Mouse (Mus musculus) left cerebral cortex, adult 18-20 months (tissue): ENCODE results near the gene Pxn. TPM values are rescaled to one million over a fixed set of nuclear protein-coding genes. Genes with fewer than 3 reads are reported as not detected.

ENCODE experiments used
- DNase-seq, 2 experiments: peaks; one replicate each; pipeline ENCODE4 v3.0.0; 2021 to 2022; ENCODE audit warnings: low spot score in 2 of 2, mixed read lengths in 1 of 2
- long read RNA-seq, 2 experiments: library from polyadenylated mRNA; stranded (forward); transcript quantifications; one replicate each; pipeline ENCODE4 v2.0.0; 2021
- total RNA-seq, 2 experiments: library from RNA; stranded (reverse); gene quantifications; 2 replicates each; pipeline ENCODE4 v1.2.3; 2021

Gene Pxn
- 10 to 100 TPM; 22.2 to 25.7 TPM for total RNA-seq
- long read RNA-seq, experiment 1, transcript Pxn-201 (11 exons, 3,706 nt) = major isoform, 8 of 26 reads
- long read RNA-seq, experiment 1, partial matches to known transcripts = 8 of 26 reads
- long read RNA-seq, experiment 1, other reads (novel, unspliced or antisense) = 7 of 26 reads
- long read RNA-seq, experiment 2, partial matches to known transcripts = 4 of 13 reads
- long read RNA-seq, experiment 2, other reads (novel, unspliced or antisense) = 4 of 13 reads

- DNase-seq = peak; percentile 88 to 89
Measured at GRCm38 (mm10) chr5:115506454-115507201, at the start of gene Pxn. Gene Pxn (plus strand): TSS chr5:115506676.

GRCm38 (mm10) chr5:115458918-115459317 lies 47.6 kb upstream of the Pxn start:
- DNase-seq = no peak

- DNase-seq = no peak
Measured at GRCm38 (mm10) chr5:115464408-115465115, 41.9 kb upstream of the Pxn start.

- DNase-seq = no peak
Measured at GRCm38 (mm10) chr5:115465642-115466420, 40.6 kb upstream of the Pxn start, which contains the start of gene Pla2g1b. Gene Pla2g1b (plus strand): TSS chr5:115466262.

GRCm38 (mm10) chr5:115469791-115470190 lies 36.7 kb upstream of the Pxn start:
- no peak for DNase-seq

GRCm38 (mm10) chr5:115470766-115471531 lies 35.5 kb upstream of the Pxn start:
- DNase-seq = peak; percentile 54 to 57

- no peak for DNase-seq
Measured at GRCm38 (mm10) chr5:115473191-115473590, 33.3 kb upstream of the Pxn start.

GRCm38 (mm10) chr5:115474174-115474828 lies 32.2 kb upstream of the Pxn start:
- no peak for DNase-seq

- DNase-seq = peak; percentile 37 to 42
Measured at GRCm38 (mm10) chr5:115475337-115476106, 31.0 kb upstream of the Pxn start.

- no peak for DNase-seq
Measured at GRCm38 (mm10) chr5:115476107-115476727, 30.3 kb upstream of the Pxn start.

GRCm38 (mm10) chr5:115479561-115479960 lies 26.9 kb upstream of the Pxn start:
- DNase-seq = no peak

GRCm38 (mm10) chr5:115480101-115480500 lies 26.4 kb upstream of the Pxn start:
- no peak for DNase-seq

- no peak for DNase-seq
Measured at GRCm38 (mm10) chr5:115482390-115483265, 23.8 kb upstream of the Pxn start.

GRCm38 (mm10) chr5:115483385-115483784 lies 23.1 kb upstream of the Pxn start:
- no peak for DNase-seq

GRCm38 (mm10) chr5:115483947-115484920 lies 22.2 kb upstream of the Pxn start, which contains the start of gene Sirt4:
Gene Sirt4 (minus strand): TSS chr5:115484725.
- DNase-seq = peak; percentile 72 to 88

GRCm38 (mm10) chr5:115484996-115485395 lies 21.5 kb upstream of the Pxn start:
- no peak for DNase-seq
